Comparison of ENCODE assay signal across 8 mouse cellular contexts in genomic region chr11:69695046-69695360, GRCm38 (mm10). TPM values are rescaled to one million over a fixed set of nuclear protein-coding genes. Genes with fewer than 3 reads are reported as not detected.
A peak's percentile ranks its signal among the peaks of the same experiment; 100 is the strongest.
DNase-seq lines count a peak whose midpoint lies in the region; ATAC-seq and TF ChIP-seq lines count a peak whose summit lies in the region.

No protein-coding gene starts in this region.

- no peak for ATAC-seq in embryonic facial prominence, embryonic 13.5 days (ENCODE audit: insufficient number of reproducible peaks, insufficient read depth, low FRiP score, low TSS enrichment, low read depth)
- no peak for ATAC-seq in intestine, embryonic 14.5 days (replicated peaks; ENCODE audit: low FRiP score, low TSS enrichment, low read depth)
- no peak for ATAC-seq in midbrain, postnatal 0 days (ENCODE audit: low FRiP score)

- DNase-seq in layer of hippocampus, adult 2 months (ENCODE audit: low spot score in 2 of 2) = no peak
- no peak for DNase-seq in layer of hippocampus, postnatal 10 days (ENCODE audit: low spot score in 2 of 2)
- no peak for DNase-seq in intestine, embryonic 14.5 days (ENCODE audit: low spot score)
- DNase-seq in midbrain, postnatal 0 days (ENCODE audit: low spot score) = no peak
- no peak for DNase-seq in right cerebral cortex, postnatal 14 days
- DNase-seq in adipocyte (ENCODE audit: low spot score) = no peak
- DNase-seq in cerebellum, postnatal 10 days = no peak

- no peaks in the 10 kb centered on the region for H3K9me3 ChIP-seq in embryonic facial prominence, embryonic 13.5 days
- H3K9me3 ChIP-seq in intestine, embryonic 14.5 days (ENCODE audit: control insufficient read depth, low read length) = 0 out of 2 replicates have a peak, but pooled peaks cover 3% of the 10 kb centered on the region
- H3K9me3 ChIP-seq in midbrain, postnatal 0 days (ENCODE audit: low read length) = no peaks in the 10 kb centered on the region

- peak overlapping the region; percentile 97 for H3K4me2 ChIP-seq in embryonic facial prominence, embryonic 13.5 days
- H3K4me2 ChIP-seq in intestine, embryonic 14.5 days (ENCODE audit: low read length) = peak overlapping the region; percentile 79
- peak overlapping the region; percentile 97 for H3K4me2 ChIP-seq in midbrain, postnatal 0 days (ENCODE audit: low read depth, low read length, poor library complexity, severe bottlenecking)

- H3K27ac ChIP-seq in layer of hippocampus, adult 2 months = peak overlapping the region; percentile 87
- H3K27ac ChIP-seq in embryonic facial prominence, embryonic 13.5 days = peak overlapping the region; percentile 82
- peak overlapping the region; percentile 57; the same call in 1 of the 2 replicates for H3K27ac ChIP-seq in intestine, embryonic 14.5 days (ENCODE audit: low read depth)
- no peak overlapping the region for H3K27ac ChIP-seq in midbrain, postnatal 0 days (ENCODE audit: low read depth, low read length)

- no peaks in the 10 kb centered on the region for H3K27me3 ChIP-seq in embryonic facial prominence, embryonic 13.5 days
- H3K27me3 ChIP-seq in intestine, embryonic 14.5 days (replicated peaks; ENCODE audit: control insufficient read depth, insufficient read depth, low read length) = no peaks in the 10 kb centered on the region
- no peaks in the 10 kb centered on the region for H3K27me3 ChIP-seq in midbrain, postnatal 0 days (ENCODE audit: insufficient read depth, low read length)

- H3K4me1 ChIP-seq in embryonic facial prominence, embryonic 13.5 days = peaks cover 12% of the 10 kb centered on the region
- H3K4me1 ChIP-seq in intestine, embryonic 14.5 days (replicated peaks; ENCODE audit: control insufficient read depth, insufficient read depth, low read length) = no peaks in the 10 kb centered on the region
- peaks cover 5% of the 10 kb centered on the region; the same call in 1 of the 2 replicates for H3K4me1 ChIP-seq in midbrain, postnatal 0 days (ENCODE audit: insufficient read depth, low read length)

- H3K4me3 ChIP-seq in layer of hippocampus, adult 2 months = peak overlapping the region; percentile 66
- peak overlapping the region; percentile 56 for H3K4me3 ChIP-seq in embryonic facial prominence, embryonic 13.5 days
- H3K4me3 ChIP-seq in intestine, embryonic 14.5 days (ENCODE audit: low read depth, low read length) = peak overlapping the region; percentile 54
- H3K4me3 ChIP-seq in midbrain, postnatal 0 days (ENCODE audit: low read depth, low read length) = peak overlapping the region; percentile 45; the same call in 1 of the 2 replicates

- no peak for TF ChIP-seq CTCF in layer of hippocampus, adult 2 months (conservative IDR thresholded peaks at IDR 0.05)
- no peak for TF ChIP-seq CTCF in midbrain, postnatal 0 days (IDR thresholded peaks at IDR 0.05)

- WGBS in embryonic facial prominence, embryonic 13.5 days = 16% methylated on average over 6 of the region's 6 CpGs
- 23% methylated on average over 6 of the region's 6 CpGs for WGBS in intestine, embryonic 14.5 days
- WGBS in midbrain, postnatal 0 days = 24% methylated on average over 6 of the region's 6 CpGs

- no peaks in the 10 kb centered on the region for H3K36me3 ChIP-seq in embryonic facial prominence, embryonic 13.5 days
- H3K36me3 ChIP-seq in intestine, embryonic 14.5 days (ENCODE audit: control insufficient read depth, insufficient read depth, low read length) = no peaks in the 10 kb centered on the region
- no peaks in the 10 kb centered on the region for H3K36me3 ChIP-seq in midbrain, postnatal 0 days (ENCODE audit: insufficient read depth, low read length)

- peak overlapping the region; percentile 83 for H3K9ac ChIP-seq in embryonic facial prominence, embryonic 13.5 days
- peak overlapping the region; percentile 59 for H3K9ac ChIP-seq in intestine, embryonic 14.5 days (ENCODE audit: low read length)
- H3K9ac ChIP-seq in midbrain, postnatal 0 days (replicated peaks; ENCODE audit: low read length, poor library complexity, severe bottlenecking) = peak overlapping the region; percentile 73

RNA-seq across cellular contexts. Expression of gene Tnfsf12, which starts 0.6 kb away (rescaled TPM):
- total RNA-seq in layer of hippocampus, adult 2 months (2021) = 1 to 10 TPM; 8.9 to 9.6 TPM
- 1 to 10 TPM; 6.7 to 8.3 TPM for total RNA-seq in layer of hippocampus, postnatal 10 days (2021)
- 5.7 and 6.4 TPM in 2 replicates for polyA plus RNA-seq in embryonic facial prominence, embryonic 13.5 days (2015; fragmentation: Nextera tagmentation; extraction: Ambion mirVana)
- polyA plus RNA-seq in intestine, embryonic 14.5 days (2014; fragmentation: Nextera tagmentation; extraction: Ambion mirVana) = 8.0 and 9.4 TPM in 2 replicates
- total RNA-seq in midbrain, postnatal 0 days (2014; rRNA removed) = 4.7 and 6.2 TPM in 2 replicates
- polyA plus RNA-seq in midbrain, postnatal 0 days (2015; fragmentation: Nextera tagmentation; extraction: Ambion mirVana) = 4.3 and 4.5 TPM in 2 replicates

RNA-seq across cellular contexts. Expression of gene Tnfsfm13, which starts 0.9 kb away (rescaled TPM):
- 1 to 10 TPM; 1.6 to 2.2 TPM for total RNA-seq in layer of hippocampus, adult 2 months (2021)
- under 1 TPM; 0.69 to 0.76 TPM for total RNA-seq in layer of hippocampus, postnatal 10 days (2021)
- 2.8 and 3.8 TPM in 2 replicates for polyA plus RNA-seq in embryonic facial prominence, embryonic 13.5 days (2015; fragmentation: Nextera tagmentation; extraction: Ambion mirVana)
- 2.3 and 3.7 TPM in 2 replicates for polyA plus RNA-seq in intestine, embryonic 14.5 days (2014; fragmentation: Nextera tagmentation; extraction: Ambion mirVana)
- 1.3 and 1.8 TPM in 2 replicates for total RNA-seq in midbrain, postnatal 0 days (2014; rRNA removed)
- polyA plus RNA-seq in midbrain, postnatal 0 days (2015; fragmentation: Nextera tagmentation; extraction: Ambion mirVana) = 1.2 and 1.9 TPM in 2 replicates

RNA-seq across cellular contexts. Expression of gene Tnfsf13, which starts 9.4 kb away (rescaled TPM):
- total RNA-seq in layer of hippocampus, adult 2 months (2021) = 1 to 10 TPM; 2.1 to 2.5 TPM
- 1 to 10 TPM; 1.1 to 1.2 TPM for total RNA-seq in layer of hippocampus, postnatal 10 days (2021)
- 0.21 and 0.39 TPM in 2 replicates for polyA plus RNA-seq in embryonic facial prominence, embryonic 13.5 days (2015; fragmentation: Nextera tagmentation; extraction: Ambion mirVana)
- 0.48 TPM in 1 of 2 replicates, not detected in the other for polyA plus RNA-seq in intestine, embryonic 14.5 days (2014; fragmentation: Nextera tagmentation; extraction: Ambion mirVana)
- 0.27 and 0.57 TPM in 2 replicates for total RNA-seq in midbrain, postnatal 0 days (2014; rRNA removed)
- polyA plus RNA-seq in midbrain, postnatal 0 days (2015; fragmentation: Nextera tagmentation; extraction: Ambion mirVana) = 0.96 and 1.1 TPM in 2 replicates

RNA-seq across cellular contexts. Expression of gene Senp3, which starts 13.1 kb away (rescaled TPM):
- 100 to 1,000 TPM; 108 to 132 TPM for total RNA-seq in layer of hippocampus, adult 2 months (2021)
- 10 to 100 TPM; 88.0 to 98.7 TPM for total RNA-seq in layer of hippocampus, postnatal 10 days (2021)
- 119 and 122 TPM in 2 replicates for polyA plus RNA-seq in embryonic facial prominence, embryonic 13.5 days (2015; fragmentation: Nextera tagmentation; extraction: Ambion mirVana)
- 79.1 and 90.8 TPM in 2 replicates for polyA plus RNA-seq in intestine, embryonic 14.5 days (2014; fragmentation: Nextera tagmentation; extraction: Ambion mirVana)
- total RNA-seq in midbrain, postnatal 0 days (2014; rRNA removed) = 81.7 and 89.2 TPM in 2 replicates
- polyA plus RNA-seq in midbrain, postnatal 0 days (2015; fragmentation: Nextera tagmentation; extraction: Ambion mirVana) = 70.3 and 74.0 TPM in 2 replicates

RNA-seq across cellular contexts. Expression of gene Eif4a1, which starts 22.8 kb away (rescaled TPM):
- total RNA-seq in layer of hippocampus, adult 2 months (2021) = 100 to 1,000 TPM; 342 to 344 TPM
- 100 to 1,000 TPM; 492 to 501 TPM for total RNA-seq in layer of hippocampus, postnatal 10 days (2021)
- 514 and 625 TPM in 2 replicates for polyA plus RNA-seq in embryonic facial prominence, embryonic 13.5 days (2015; fragmentation: Nextera tagmentation; extraction: Ambion mirVana)
- polyA plus RNA-seq in intestine, embryonic 14.5 days (2014; fragmentation: Nextera tagmentation; extraction: Ambion mirVana) = 645 and 692 TPM in 2 replicates
- total RNA-seq in midbrain, postnatal 0 days (2014; rRNA removed) = 767 and 793 TPM in 2 replicates
- 501 and 502 TPM in 2 replicates for polyA plus RNA-seq in midbrain, postnatal 0 days (2015; fragmentation: Nextera tagmentation; extraction: Ambion mirVana)
